Mouse (Mus musculus): Measurements from ENCODE around the gene Atad2b. TPM values are rescaled to one million over a fixed set of nuclear protein-coding genes. Genes with fewer than 3 reads are reported as not detected.
A peak's percentile ranks its signal among the peaks of the same experiment; 100 is the strongest.

The Atad2b gene
- total RNA-seq (2014; rRNA removed) (12.5 and 13.6 TPM in 2 replicates), polyA plus RNA-seq (2012; rRNA removed) (5.3 and 7.2 TPM in 2 replicates)

DNA sequence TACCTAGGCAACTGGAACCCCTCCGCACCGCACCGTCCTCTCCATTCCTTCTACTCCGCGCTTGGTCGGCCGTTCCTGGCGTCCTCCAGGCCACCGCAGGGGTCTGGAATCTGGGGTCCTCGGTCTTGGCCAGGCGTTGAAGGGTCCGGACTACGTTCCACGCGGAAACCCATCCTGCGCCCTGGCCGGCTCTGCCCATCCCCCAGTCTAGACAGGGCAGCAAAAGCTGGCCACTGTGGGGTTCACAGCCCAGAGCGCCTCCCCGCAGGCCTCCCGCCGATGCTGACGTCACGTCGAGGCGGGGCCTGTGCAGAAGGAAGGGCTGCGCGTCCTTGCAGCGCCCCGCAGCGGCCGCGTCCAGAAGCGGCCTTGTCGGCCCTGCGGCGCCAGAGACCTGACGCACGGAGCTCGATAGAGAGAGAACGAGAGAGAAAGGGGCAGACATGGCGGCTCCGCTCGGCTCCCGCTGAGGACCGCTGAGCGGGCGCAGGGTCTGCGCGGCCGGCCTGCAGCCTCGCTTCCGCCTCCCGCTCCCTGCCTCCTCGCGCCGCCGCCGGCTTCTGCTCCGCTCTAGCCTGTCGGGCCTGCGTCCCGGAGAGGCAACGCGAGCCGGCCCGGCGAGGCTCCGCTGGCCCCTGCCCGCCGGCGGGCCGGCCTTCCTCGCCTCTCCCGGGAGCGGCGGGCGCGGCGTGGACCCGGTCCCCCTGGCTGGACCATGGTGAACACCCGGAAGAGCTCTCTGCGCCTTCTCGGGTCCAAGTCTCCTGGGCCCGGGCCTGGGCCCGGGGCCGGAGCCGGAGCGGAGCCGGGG lies at the start of gene Atad2b:
Atad2b (plus strand) TSS at position 360 of the 811 bp plus-strand sequence.
- H3K4me3 ChIP-seq (ENCODE audit: insufficient read depth, low read depth, low read length): peak within 1 kb of the TSS; percentile 82
- H3K27ac ChIP-seq (replicated peaks; ENCODE audit: insufficient read depth, low read depth, low read length): peak within 1 kb of the TSS; percentile 82
- H3K79me2 ChIP-seq (ENCODE audit: control insufficient read depth, insufficient read depth, low read length): no peaks in the 10 kb centered on the region; the same call in 1 of the 2 replicates
- under 1% methylated on average over 89 of the region's 89 CpGs for WGBS
- TF ChIP-seq CTCF (IDR thresholded peaks at IDR 0.05; ENCODE audit: low read depth, low read length) (peak; percentile 91), POLR2A (IDR thresholded peaks at IDR 0.05; ENCODE audit: extremely low read depth, insufficient read depth, low read length) (peak; percentile 84; the same call in 1 of the 2 replicates)
- peak; percentile 79 for DNase-seq (ENCODE audit: extremely low read depth, low read depth, low spot score)
- no peaks in the 10 kb centered on the region for H3K36me3 ChIP-seq (ENCODE audit: control insufficient read depth, insufficient read depth, low read length)
- no peaks in the 10 kb centered on the region for H3K27me3 ChIP-seq (ENCODE audit: control insufficient read depth, insufficient read depth, low read length)
- H3K9ac ChIP-seq (ENCODE audit: low read depth, low read length): peak within 1 kb of the TSS; percentile 95
- H3K4me1 ChIP-seq (ENCODE audit: control insufficient read depth, insufficient read depth, low read length): peaks cover 9% of the 10 kb centered on the region

DNA sequence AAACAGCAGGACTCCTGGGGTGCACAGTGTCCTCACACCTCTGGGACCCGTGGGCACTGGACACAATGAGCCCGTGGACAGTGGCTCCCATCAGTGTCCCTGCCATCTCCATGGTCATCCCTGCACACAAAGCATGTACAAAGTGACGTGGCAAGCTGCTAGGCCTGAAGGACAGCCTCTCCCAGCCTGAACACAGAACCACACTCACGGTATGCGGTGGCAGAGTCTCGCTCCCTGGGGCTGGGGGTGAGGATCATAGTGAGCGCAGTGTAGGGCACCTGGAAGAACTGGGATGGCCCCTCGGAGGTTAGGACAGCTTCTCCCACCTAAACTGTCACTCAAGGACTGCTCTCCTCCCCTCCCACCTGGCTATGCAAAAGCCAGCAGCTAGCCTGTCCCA lies 48.2 kb upstream of the Atad2b start:
- DNase-seq (ENCODE audit: extremely low read depth, low read depth, low spot score): no peak
- Histone ChIP-seq H3K79me2 (ENCODE audit: control insufficient read depth, insufficient read depth, low read length) (no peaks in the 10 kb centered on the region), H3K9ac (ENCODE audit: low read depth, low read length) (no peak overlapping the region), H3K27me3 (ENCODE audit: control insufficient read depth, insufficient read depth, low read length) (no peaks in the 10 kb centered on the region), H3K36me3 (ENCODE audit: control insufficient read depth, insufficient read depth, low read length) (no peaks in the 10 kb centered on the region), H3K4me3 (ENCODE audit: insufficient read depth, low read depth, low read length) (no peak overlapping the region), H3K4me1 (ENCODE audit: control insufficient read depth, insufficient read depth, low read length) (peaks cover under 1% of the 10 kb centered on the region), H3K27ac (replicated peaks; ENCODE audit: insufficient read depth, low read depth, low read length) (no peak overlapping the region)
- 87% methylated on average over 8 of the region's 8 CpGs for WGBS
- TF ChIP-seq CTCF (IDR thresholded peaks at IDR 0.05; ENCODE audit: low read depth, low read length) (no peak), POLR2A (IDR thresholded peaks at IDR 0.05; ENCODE audit: extremely low read depth, insufficient read depth, low read length) (no peak)

GRCm38 (mm10) chr12:4871260-4871659 lies 45.9 kb upstream of the Atad2b start:
- no peak overlapping the region for H3K4me3 ChIP-seq (ENCODE audit: insufficient read depth, low read depth, low read length)
- no peak for DNase-seq (ENCODE audit: extremely low read depth, low read depth, low spot score)
- no peaks in the 10 kb centered on the region for H3K27me3 ChIP-seq (ENCODE audit: control insufficient read depth, insufficient read depth, low read length)
- no peaks in the 10 kb centered on the region for H3K79me2 ChIP-seq (ENCODE audit: control insufficient read depth, insufficient read depth, low read length)
- H3K9ac ChIP-seq (ENCODE audit: low read depth, low read length): no peak overlapping the region
- H3K4me1 ChIP-seq (ENCODE audit: control insufficient read depth, insufficient read depth, low read length): peaks cover 7% of the 10 kb centered on the region
- no peak overlapping the region for H3K27ac ChIP-seq (replicated peaks; ENCODE audit: insufficient read depth, low read depth, low read length)
- 91% methylated on average over 5 of the region's 5 CpGs for WGBS
- no peak for TF ChIP-seq CTCF (IDR thresholded peaks at IDR 0.05; ENCODE audit: low read depth, low read length)
- no peak for TF ChIP-seq POLR2A (IDR thresholded peaks at IDR 0.05; ENCODE audit: extremely low read depth, insufficient read depth, low read length)
- no peaks in the 10 kb centered on the region for H3K36me3 ChIP-seq (ENCODE audit: control insufficient read depth, insufficient read depth, low read length)

DNA sequence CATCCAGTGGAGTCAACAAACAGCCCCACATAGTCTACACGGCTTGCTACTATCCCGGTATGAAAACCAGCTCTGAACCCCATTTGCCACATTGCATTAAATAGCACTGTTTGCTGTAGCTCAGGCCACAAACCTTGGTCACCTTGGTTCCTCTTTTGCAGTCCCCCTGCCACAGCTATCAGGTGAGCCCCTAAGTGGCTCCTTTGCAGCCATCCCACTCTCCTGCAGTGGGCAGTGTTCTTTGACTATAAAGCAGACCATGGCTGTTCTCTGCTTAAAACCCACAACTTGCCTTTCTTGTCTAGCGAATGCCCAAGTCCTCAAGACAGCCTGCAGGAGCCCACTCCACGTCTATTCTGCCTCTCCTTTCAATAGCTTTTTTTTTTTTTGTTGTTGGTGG lies 44.9 kb upstream of the Atad2b start:
- 77% methylated on average over 4 of the region's 4 CpGs for WGBS
- no peaks in the 10 kb centered on the region for H3K36me3 ChIP-seq (ENCODE audit: control insufficient read depth, insufficient read depth, low read length)
- H3K79me2 ChIP-seq (ENCODE audit: control insufficient read depth, insufficient read depth, low read length): no peaks in the 10 kb centered on the region
- no peak overlapping the region for H3K4me3 ChIP-seq (ENCODE audit: insufficient read depth, low read depth, low read length)
- H3K4me1 ChIP-seq (ENCODE audit: control insufficient read depth, insufficient read depth, low read length): peaks cover 7% of the 10 kb centered on the region
- H3K27me3 ChIP-seq (ENCODE audit: control insufficient read depth, insufficient read depth, low read length): no peaks in the 10 kb centered on the region
- TF ChIP-seq POLR2A (IDR thresholded peaks at IDR 0.05; ENCODE audit: extremely low read depth, insufficient read depth, low read length) (no peak), CTCF (IDR thresholded peaks at IDR 0.05; ENCODE audit: low read depth, low read length) (no peak)
- H3K27ac ChIP-seq (replicated peaks; ENCODE audit: insufficient read depth, low read depth, low read length): no peak overlapping the region
- H3K9ac ChIP-seq (ENCODE audit: low read depth, low read length): no peak overlapping the region
- DNase-seq (ENCODE audit: extremely low read depth, low read depth, low spot score): no peak

- H3K27ac ChIP-seq (replicated peaks; ENCODE audit: insufficient read depth, low read depth, low read length): no peak overlapping the region
- H3K4me3 ChIP-seq (ENCODE audit: insufficient read depth, low read depth, low read length): no peak overlapping the region
- DNase-seq (ENCODE audit: extremely low read depth, low read depth, low spot score): no peak
- no peaks in the 10 kb centered on the region for H3K36me3 ChIP-seq (ENCODE audit: control insufficient read depth, insufficient read depth, low read length)
- H3K4me1 ChIP-seq (ENCODE audit: control insufficient read depth, insufficient read depth, low read length): peaks cover 7% of the 10 kb centered on the region
- H3K79me2 ChIP-seq (ENCODE audit: control insufficient read depth, insufficient read depth, low read length): no peaks in the 10 kb centered on the region
- TF ChIP-seq POLR2A (IDR thresholded peaks at IDR 0.05; ENCODE audit: extremely low read depth, insufficient read depth, low read length) (no peak), CTCF (IDR thresholded peaks at IDR 0.05; ENCODE audit: low read depth, low read length) (no peak)
- no peaks in the 10 kb centered on the region for H3K27me3 ChIP-seq (ENCODE audit: control insufficient read depth, insufficient read depth, low read length)
- no peak overlapping the region for H3K9ac ChIP-seq (ENCODE audit: low read depth, low read length)
- 86% methylated on average over 5 of the region's 5 CpGs for WGBS
Observed at GRCm38 (mm10) chr12:4872983-4873477, 44.1 kb upstream of the Atad2b start.

DNA sequence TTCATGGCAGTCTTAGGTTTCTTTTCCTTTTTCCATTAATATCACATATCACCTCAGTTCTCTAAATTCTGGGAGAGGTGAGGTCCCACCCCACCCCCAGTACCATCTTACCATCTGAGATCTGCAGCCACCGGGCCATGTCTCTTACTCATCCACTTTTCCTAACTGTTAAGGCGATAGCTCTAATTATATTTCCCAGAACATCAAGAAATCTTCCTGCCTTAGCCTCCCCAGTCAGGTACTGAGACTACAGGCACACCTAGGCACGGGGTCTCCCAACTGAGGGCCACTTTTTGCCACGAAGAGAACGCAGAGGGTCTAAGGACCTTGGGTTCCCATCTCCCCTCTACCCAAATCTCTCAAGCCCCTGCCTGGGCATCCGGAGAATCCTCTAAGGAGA lies 43.6 kb upstream of the Atad2b start:
- H3K27me3 ChIP-seq (ENCODE audit: control insufficient read depth, insufficient read depth, low read length): no peaks in the 10 kb centered on the region
- TF ChIP-seq CTCF (IDR thresholded peaks at IDR 0.05; ENCODE audit: low read depth, low read length) (no peak), POLR2A (IDR thresholded peaks at IDR 0.05; ENCODE audit: extremely low read depth, insufficient read depth, low read length) (no peak)
- no peak for DNase-seq (ENCODE audit: extremely low read depth, low read depth, low spot score)
- 87% methylated on average over 6 of the region's 6 CpGs for WGBS
- no peaks in the 10 kb centered on the region for H3K36me3 ChIP-seq (ENCODE audit: control insufficient read depth, insufficient read depth, low read length)
- H3K9ac ChIP-seq (ENCODE audit: low read depth, low read length): no peak overlapping the region
- H3K27ac ChIP-seq (replicated peaks; ENCODE audit: insufficient read depth, low read depth, low read length): no peak overlapping the region
- H3K4me3 ChIP-seq (ENCODE audit: insufficient read depth, low read depth, low read length): no peak overlapping the region
- H3K79me2 ChIP-seq (ENCODE audit: control insufficient read depth, insufficient read depth, low read length): no peaks in the 10 kb centered on the region
- peaks cover 7% of the 10 kb centered on the region for H3K4me1 ChIP-seq (ENCODE audit: control insufficient read depth, insufficient read depth, low read length)

All from liver, adult 2 months (tissue).